In the genomic region with DNA sequence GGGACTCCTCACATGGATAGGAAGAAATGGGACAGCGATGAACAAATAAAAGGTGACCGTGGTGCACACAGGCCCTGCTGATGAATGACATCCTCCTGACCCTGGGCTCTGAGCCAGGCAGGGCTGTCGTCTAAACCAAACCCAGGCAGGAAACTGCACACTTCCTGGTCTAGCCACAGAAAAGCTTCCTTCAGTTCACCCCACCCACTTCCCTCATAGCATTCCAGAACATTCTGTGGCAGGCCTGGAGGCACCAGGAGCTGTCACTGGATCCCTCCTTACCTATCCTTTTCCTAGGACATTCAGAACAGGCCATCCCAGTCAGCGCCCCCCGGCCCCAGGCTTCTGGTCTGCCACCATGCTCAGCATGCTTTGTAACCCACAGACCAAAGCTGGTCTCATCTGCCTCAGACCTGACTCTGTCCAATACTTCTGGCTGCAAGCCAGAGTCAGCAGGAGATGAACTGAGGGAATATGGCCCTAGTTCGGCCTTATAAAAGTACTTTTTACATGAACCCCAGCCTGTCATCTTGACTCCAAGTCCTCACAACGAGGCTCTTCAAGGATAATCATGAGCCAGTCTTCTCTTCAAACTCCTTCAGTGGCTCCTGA, we compare ENCODE assay signal across 9 mouse cellular contexts. TPM values are rescaled to one million over a fixed set of nuclear protein-coding genes. Genes with fewer than 3 reads are reported as not detected.
DNase-seq lines count a peak whose midpoint lies in the region; ATAC-seq lines count a peak whose summit lies in the region.
"Had no signal": no experiment of that assay in that cellular context is flagged by ENCODE, and none has a peak within 500 bp of the region (broad histone marks: within the 10 kb centered on the region; RNA-seq: fewer than 3 reads in every experiment).

No protein-coding gene starts in this region.

- WGBS in lung, embryonic 15.5 days, result 29% methylated on average over 7 of the region's 7 CpGs
- WGBS in forebrain, embryonic 11.5 days, result 83% methylated on average over 7 of the region's 7 CpGs

- H3K9me3 ChIP-seq in lung, embryonic 15.5 days, result no peaks in the 10 kb centered on the region
- H3K9me3 ChIP-seq in forebrain, embryonic 11.5 days (ENCODE audit: control insufficient read depth, low read length), result no peaks in the 10 kb centered on the region
- H3K9me3 ChIP-seq: G1E had no signal

- no peak overlapping the region for H3K9ac ChIP-seq in lung, embryonic 15.5 days
- no peak overlapping the region for H3K9ac ChIP-seq in forebrain, embryonic 11.5 days (ENCODE audit: low read length)

- intact Hi-C loops in gastrocnemius, postnatal 36 days (cut with DNase I), result no loop called here

- peaks cover 55% of the 10 kb centered on the region for H3K4me1 ChIP-seq in lung, embryonic 15.5 days
- H3K4me1 ChIP-seq in forebrain, embryonic 11.5 days (replicated peaks; ENCODE audit: control insufficient read depth, insufficient read depth, low read length), result 0 out of 2 replicates have a peak, but pooled peaks cover 6% of the 10 kb centered on the region

- no peaks in the 10 kb centered on the region for H3K36me3 ChIP-seq in lung, embryonic 15.5 days
- H3K36me3 ChIP-seq in forebrain, embryonic 11.5 days (ENCODE audit: control insufficient read depth, insufficient read depth, low read length), result no peaks in the 10 kb centered on the region
- H3K36me3 ChIP-seq: G1E had no signal

- peak overlapping the region; percentile 87 for H3K27ac ChIP-seq in lung, embryonic 15.5 days
- no peak overlapping the region for H3K27ac ChIP-seq in forebrain, embryonic 11.5 days (ENCODE audit: low read depth, low read length)

- H3K4me3 ChIP-seq in lung, embryonic 15.5 days, result no peak overlapping the region
- no peak overlapping the region for H3K4me3 ChIP-seq in forebrain, embryonic 11.5 days (ENCODE audit: low read depth, low read length)

- H3K4me2 ChIP-seq in lung, embryonic 15.5 days, result no peak overlapping the region
- no peak overlapping the region for H3K4me2 ChIP-seq in forebrain, embryonic 11.5 days (ENCODE audit: low read depth, low read length, severe bottlenecking)

- ATAC-seq in lung, embryonic 15.5 days (ENCODE audit: borderline replicate concordance, extremely low read depth, low FRiP score, low TSS enrichment), result peak; percentile 69; the same call in 1 of the 2 replicates
- ATAC-seq in forebrain, embryonic 11.5 days (replicated peaks; ENCODE audit: low FRiP score), result no peak

- DNase-seq in layer of hippocampus, adult 11-12 months (ENCODE audit: low spot score), result peak; percentile 33
- DNase-seq in layer of hippocampus, postnatal 25 days (ENCODE audit: extremely low spot score in 1 of 2, low spot score in 1 of 2), result no peak
- DNase-seq in ZHBTc4 (ENCODE audit: low read depth, low spot score), result peak; percentile 57
- DNase-seq in gastrocnemius, postnatal 36 days, result peak; percentile 42 to 64
- peak; percentile 89 for DNase-seq in kidney, adult 11 months
- peak; percentile 23 to 55 for DNase-seq in thymus, adult 18-20 months
- no peak for DNase-seq in forebrain, embryonic 11.5 days (ENCODE audit: low spot score)

- H3K27me3 ChIP-seq in lung, embryonic 15.5 days, result no peaks in the 10 kb centered on the region
- H3K27me3 ChIP-seq in forebrain, embryonic 11.5 days (ENCODE audit: control insufficient read depth, insufficient read depth, low read length), result no peaks in the 10 kb centered on the region

RNA-seq across cellular contexts. Expression of gene Rph3al, which starts 2.3 kb away (rescaled TPM):
- total RNA-seq in layer of hippocampus, postnatal 25 days (2021), result 1 to 10 TPM; 5.9 to 8.7 TPM
- total RNA-seq in gastrocnemius, postnatal 36 days (2021), result 10 to 100 TPM in 1 of 2 experiments, 1 to 10 TPM in 1; 9.4 to 11.0 TPM
- polyA plus RNA-seq in lung, embryonic 15.5 days (2015; fragmentation: Nextera tagmentation; extraction: Ambion mirVana), result 6.8 and 7.9 TPM in 2 replicates
- polyA plus RNA-seq in forebrain, embryonic 11.5 days (2014; fragmentation: Nextera tagmentation; extraction: Ambion mirVana), result 1.1 and 2.5 TPM in 2 replicates
- total RNA-seq: G1E had no signal
- polyA plus RNA-seq: G1E had no signal

Comparison
In these comparisons a context has a peak if more than half of its experiments do, and no peak if none do; other contexts are left out.
1. DNase-seq: peak in layer of hippocampus, adult 11-12 months (single experiment), ZHBTc4 (single experiment), gastrocnemius, postnatal 36 days (2 of 2), kidney, adult 11 months (single experiment) and thymus, adult 18-20 months (2 of 2); none in layer of hippocampus, postnatal 25 days (0 of 2) and forebrain, embryonic 11.5 days (single experiment).